Mouse (Mus musculus): Measurements from ENCODE around the gene Cdk1. TPM values are rescaled to one million over a fixed set of nuclear protein-coding genes. Genes with fewer than 3 reads are reported as not detected.

Cdk1 gene
- polyA plus RNA-seq, 1 experiment: 415 TPM

DNA sequence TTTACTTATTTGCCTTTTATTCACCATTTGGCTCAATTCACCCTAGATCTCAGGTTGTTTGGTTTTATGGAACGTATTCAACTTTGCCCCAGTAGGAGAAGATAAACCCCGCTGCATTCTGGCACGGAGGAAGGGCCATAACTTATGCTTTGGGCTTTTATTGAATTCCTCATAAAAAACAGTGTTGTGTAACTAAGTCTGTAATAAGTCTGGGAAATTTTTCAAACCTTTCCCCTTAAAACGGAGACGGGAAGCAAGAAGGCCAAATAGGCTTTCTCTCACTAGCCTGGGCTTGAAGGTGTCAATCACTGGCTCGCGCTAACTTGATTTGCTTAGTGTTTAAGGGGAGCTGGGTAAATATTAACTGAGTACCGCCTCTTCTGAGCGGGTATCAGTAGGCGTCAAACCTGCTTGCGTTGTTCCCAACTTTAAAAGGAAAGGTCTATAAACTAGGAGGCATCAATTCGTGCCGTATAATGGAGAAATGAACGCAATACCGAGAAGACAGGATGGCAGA lies 31.2 kb downstream of the Cdk1 start:
- H3K27me3 ChIP-seq (ENCODE audit: control insufficient read depth, insufficient read depth, low read length, poor library complexity, severe bottlenecking): no peaks in the 10 kb centered on the region
- no peaks in the 10 kb centered on the region for H3K36me3 ChIP-seq (ENCODE audit: control insufficient read depth, insufficient read depth, low read length, poor library complexity, severe bottlenecking)
- no peak overlapping the region for H3K4me3 ChIP-seq (ENCODE audit: low read depth, low read length)
- TF ChIP-seq POLR2A (IDR thresholded peaks at IDR 0.05; ENCODE audit: insufficient read depth, low read length) (no peak), EP300 (IDR thresholded peaks at IDR 0.05; ENCODE audit: insufficient read depth, low read depth, low read length) (no peak), CTCF (IDR thresholded peaks at IDR 0.05; ENCODE audit: low read depth, low read length) (no peak)
- H3K9ac ChIP-seq (ENCODE audit: low read depth, poor library complexity, severe bottlenecking): no peak overlapping the region
- H3K27ac ChIP-seq (ENCODE audit: insufficient read depth, low read length): no peak overlapping the region
- H3K4me1 ChIP-seq (ENCODE audit: control insufficient read depth, insufficient read depth, low read length): no peaks in the 10 kb centered on the region
- no peaks in the 10 kb centered on the region for H3K9me3 ChIP-seq (replicated peaks; ENCODE audit: control insufficient read depth, insufficient read depth, low read length, poor library complexity, severe bottlenecking)

- Histone ChIP-seq H3K9ac (ENCODE audit: low read depth, poor library complexity, severe bottlenecking) (no peak overlapping the region), H3K4me1 (ENCODE audit: control insufficient read depth, insufficient read depth, low read length) (no peaks in the 10 kb centered on the region), H3K36me3 (ENCODE audit: control insufficient read depth, insufficient read depth, low read length, poor library complexity, severe bottlenecking) (no peaks in the 10 kb centered on the region), H3K27ac (ENCODE audit: insufficient read depth, low read length) (no peak overlapping the region), H3K9me3 (replicated peaks; ENCODE audit: control insufficient read depth, insufficient read depth, low read length, poor library complexity, severe bottlenecking) (no peaks in the 10 kb centered on the region), H3K27me3 (ENCODE audit: control insufficient read depth, insufficient read depth, low read length, poor library complexity, severe bottlenecking) (no peaks in the 10 kb centered on the region), H3K4me3 (ENCODE audit: low read depth, low read length) (no peak overlapping the region)
- peak; percentile 59; the same call in 1 of the 2 replicates for TF ChIP-seq EP300 (IDR thresholded peaks at IDR 0.05; ENCODE audit: insufficient read depth, low read depth, low read length)
- peak; percentile 94 for TF ChIP-seq CTCF (IDR thresholded peaks at IDR 0.05; ENCODE audit: low read depth, low read length)
- no peak for TF ChIP-seq POLR2A (IDR thresholded peaks at IDR 0.05; ENCODE audit: insufficient read depth, low read length)
Observed at GRCm38 (mm10) chr10:69320667-69321518, 31.8 kb downstream of the Cdk1 start.

DNA sequence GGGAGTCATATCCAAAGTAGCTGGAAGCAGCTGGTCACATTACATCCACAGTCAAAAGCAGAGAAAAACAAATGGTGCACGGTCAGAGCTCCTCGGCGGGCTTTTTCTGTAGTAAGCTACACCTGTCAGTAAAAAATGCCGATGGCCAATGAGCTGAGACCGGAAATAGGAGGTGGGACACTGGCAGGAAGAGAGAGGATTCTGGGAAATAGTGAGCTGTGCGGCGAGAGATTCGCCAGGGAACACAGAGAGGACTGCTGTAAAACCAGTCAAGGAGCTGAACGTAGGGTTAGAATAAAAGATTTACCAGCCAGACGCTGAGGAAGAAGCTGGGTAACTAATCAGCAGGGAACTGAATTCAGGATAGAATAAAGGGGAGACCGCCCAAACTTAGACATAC lies 34.2 kb downstream of the Cdk1 start:
- Histone ChIP-seq H3K9me3 (replicated peaks; ENCODE audit: control insufficient read depth, insufficient read depth, low read length, poor library complexity, severe bottlenecking) (no peaks in the 10 kb centered on the region), H3K9ac (ENCODE audit: low read depth, poor library complexity, severe bottlenecking) (peak overlapping the region; percentile 80; the same call in 1 of the 2 replicates), H3K4me1 (ENCODE audit: control insufficient read depth, insufficient read depth, low read length) (peaks cover 6% of the 10 kb centered on the region), H3K27me3 (ENCODE audit: control insufficient read depth, insufficient read depth, low read length, poor library complexity, severe bottlenecking) (no peaks in the 10 kb centered on the region), H3K27ac (ENCODE audit: insufficient read depth, low read length) (no peak overlapping the region; the same call in 1 of the 2 replicates), H3K4me3 (ENCODE audit: low read depth, low read length) (peak overlapping the region; percentile 69), H3K36me3 (ENCODE audit: control insufficient read depth, insufficient read depth, low read length, poor library complexity, severe bottlenecking) (no peaks in the 10 kb centered on the region)
- TF ChIP-seq CTCF (IDR thresholded peaks at IDR 0.05; ENCODE audit: low read depth, low read length) (no peak), EP300 (IDR thresholded peaks at IDR 0.05; ENCODE audit: insufficient read depth, low read depth, low read length) (no peak), POLR2A (IDR thresholded peaks at IDR 0.05; ENCODE audit: insufficient read depth, low read length) (peak; percentile 62)

GRCm38 (mm10) chr10:69313944-69314343 lies 38.8 kb downstream of the Cdk1 start:
- Histone ChIP-seq H3K27ac (ENCODE audit: insufficient read depth, low read length) (no peak overlapping the region), H3K9ac (ENCODE audit: low read depth, poor library complexity, severe bottlenecking) (no peak overlapping the region), H3K4me1 (ENCODE audit: control insufficient read depth, insufficient read depth, low read length) (peaks cover 6% of the 10 kb centered on the region), H3K36me3 (ENCODE audit: control insufficient read depth, insufficient read depth, low read length, poor library complexity, severe bottlenecking) (no peaks in the 10 kb centered on the region), H3K27me3 (ENCODE audit: control insufficient read depth, insufficient read depth, low read length, poor library complexity, severe bottlenecking) (no peaks in the 10 kb centered on the region), H3K9me3 (replicated peaks; ENCODE audit: control insufficient read depth, insufficient read depth, low read length, poor library complexity, severe bottlenecking) (no peaks in the 10 kb centered on the region), H3K4me3 (ENCODE audit: low read depth, low read length) (no peak overlapping the region)
- TF ChIP-seq CTCF (IDR thresholded peaks at IDR 0.05; ENCODE audit: low read depth, low read length) (no peak), POLR2A (IDR thresholded peaks at IDR 0.05; ENCODE audit: insufficient read depth, low read length) (no peak), EP300 (IDR thresholded peaks at IDR 0.05; ENCODE audit: insufficient read depth, low read depth, low read length) (no peak)

GRCm38 (mm10) chr10:69311867-69312266 lies 40.9 kb downstream of the Cdk1 start:
- no peaks in the 10 kb centered on the region for H3K9me3 ChIP-seq (replicated peaks; ENCODE audit: control insufficient read depth, insufficient read depth, low read length, poor library complexity, severe bottlenecking)
- H3K9ac ChIP-seq (ENCODE audit: low read depth, poor library complexity, severe bottlenecking): no peak overlapping the region
- H3K36me3 ChIP-seq (ENCODE audit: control insufficient read depth, insufficient read depth, low read length, poor library complexity, severe bottlenecking): no peaks in the 10 kb centered on the region
- TF ChIP-seq EP300 (IDR thresholded peaks at IDR 0.05; ENCODE audit: insufficient read depth, low read depth, low read length) (no peak), CTCF (IDR thresholded peaks at IDR 0.05; ENCODE audit: low read depth, low read length) (no peak), POLR2A (IDR thresholded peaks at IDR 0.05; ENCODE audit: insufficient read depth, low read length) (no peak)
- H3K27me3 ChIP-seq (ENCODE audit: control insufficient read depth, insufficient read depth, low read length, poor library complexity, severe bottlenecking): no peaks in the 10 kb centered on the region
- H3K4me3 ChIP-seq (ENCODE audit: low read depth, low read length): no peak overlapping the region
- H3K4me1 ChIP-seq (ENCODE audit: control insufficient read depth, insufficient read depth, low read length): peaks cover 6% of the 10 kb centered on the region
- no peak overlapping the region for H3K27ac ChIP-seq (ENCODE audit: insufficient read depth, low read length)

DNA sequence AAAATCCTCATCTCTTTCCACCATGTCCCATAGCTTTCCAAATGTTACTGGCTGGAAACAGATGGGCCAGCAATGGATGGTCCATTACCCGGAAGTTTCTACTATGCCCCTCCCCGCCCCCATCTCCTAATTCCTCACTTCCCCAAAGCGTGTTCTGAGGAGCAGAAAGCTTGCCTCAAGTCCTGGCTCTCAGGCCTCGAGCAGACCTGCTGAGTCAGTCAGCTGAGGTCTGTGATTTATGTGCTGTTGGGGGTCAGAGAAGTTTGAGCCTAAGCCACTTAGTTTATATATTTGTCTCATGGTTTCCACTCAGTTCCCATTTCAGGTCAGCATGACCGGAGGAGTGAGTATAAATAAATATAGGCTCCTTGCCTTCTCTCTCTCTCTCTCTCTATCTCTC lies 43.6 kb downstream of the Cdk1 start:
- peaks cover under 1% of the 10 kb centered on the region for H3K4me1 ChIP-seq (ENCODE audit: control insufficient read depth, insufficient read depth, low read length)
- H3K27ac ChIP-seq (ENCODE audit: insufficient read depth, low read length): no peak overlapping the region
- H3K27me3 ChIP-seq (ENCODE audit: control insufficient read depth, insufficient read depth, low read length, poor library complexity, severe bottlenecking): no peaks in the 10 kb centered on the region
- no peaks in the 10 kb centered on the region for H3K9me3 ChIP-seq (replicated peaks; ENCODE audit: control insufficient read depth, insufficient read depth, low read length, poor library complexity, severe bottlenecking)
- H3K36me3 ChIP-seq (ENCODE audit: control insufficient read depth, insufficient read depth, low read length, poor library complexity, severe bottlenecking): no peaks in the 10 kb centered on the region
- no peak for TF ChIP-seq POLR2A (IDR thresholded peaks at IDR 0.05; ENCODE audit: insufficient read depth, low read length)
- no peak for TF ChIP-seq CTCF (IDR thresholded peaks at IDR 0.05; ENCODE audit: low read depth, low read length)
- no peak for TF ChIP-seq EP300 (IDR thresholded peaks at IDR 0.05; ENCODE audit: insufficient read depth, low read depth, low read length)
- H3K9ac ChIP-seq (ENCODE audit: low read depth, poor library complexity, severe bottlenecking): no peak overlapping the region
- no peak overlapping the region for H3K4me3 ChIP-seq (ENCODE audit: low read depth, low read length)
